Mouse (Mus musculus) gastrocnemius, postnatal 4 days (tissue): ENCODE results near the gene Pde6b. TPM values are rescaled to one million over a fixed set of nuclear protein-coding genes. Genes with fewer than 3 reads are reported as not detected.
A peak's percentile ranks its signal among the peaks of the same experiment; 100 is the strongest.

Experiments
- DNase-seq, 2 experiments: peaks; one replicate each; pipeline ENCODE4 v3.0.0; 2021 to 2022; ENCODE audit warnings: low spot score in 2 of 2, mixed read lengths in 2 of 2
- long read RNA-seq, 2 experiments: library from polyadenylated mRNA; stranded (forward); transcript quantifications; one replicate each; pipeline ENCODE4 v2.0.0; 2021
- total RNA-seq, 2 experiments: library from RNA; stranded (reverse); gene quantifications; 2 replicates each; pipeline ENCODE4 v1.2.3; 2021

Gene Pde6b
- total RNA-seq = not detected
- long read RNA-seq, experiment 1 = 0 reads
- long read RNA-seq, experiment 2 = 0 reads

DNA sequence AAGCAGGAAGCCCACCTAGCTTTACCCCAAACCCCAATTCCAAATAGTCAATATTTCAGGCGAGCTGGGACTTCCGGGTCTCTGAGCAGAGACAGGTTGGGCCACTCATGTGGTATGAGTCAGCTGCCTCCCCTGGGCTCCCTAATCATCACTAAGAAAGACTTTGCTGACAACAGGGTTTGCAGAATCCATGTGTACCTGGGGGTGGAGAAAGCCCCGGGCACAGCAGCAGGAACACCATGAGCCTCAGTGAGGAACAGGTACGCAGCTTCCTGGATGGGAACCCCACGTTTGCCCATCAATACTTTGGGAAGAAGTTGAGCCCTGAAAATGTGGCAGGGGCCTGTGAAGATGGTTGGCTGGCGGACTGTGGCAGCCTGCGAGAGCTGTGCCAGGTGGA, at the start of gene Pde6b:
TSS of gene Pde6b (plus strand) at position 191 of the 400 bp plus-strand sequence.
- DNase-seq = no peak

- DNase-seq = no peak
Observed at GRCm38 (mm10) chr5:108343680-108344170, 44.5 kb upstream of the Pde6b start.

DNA sequence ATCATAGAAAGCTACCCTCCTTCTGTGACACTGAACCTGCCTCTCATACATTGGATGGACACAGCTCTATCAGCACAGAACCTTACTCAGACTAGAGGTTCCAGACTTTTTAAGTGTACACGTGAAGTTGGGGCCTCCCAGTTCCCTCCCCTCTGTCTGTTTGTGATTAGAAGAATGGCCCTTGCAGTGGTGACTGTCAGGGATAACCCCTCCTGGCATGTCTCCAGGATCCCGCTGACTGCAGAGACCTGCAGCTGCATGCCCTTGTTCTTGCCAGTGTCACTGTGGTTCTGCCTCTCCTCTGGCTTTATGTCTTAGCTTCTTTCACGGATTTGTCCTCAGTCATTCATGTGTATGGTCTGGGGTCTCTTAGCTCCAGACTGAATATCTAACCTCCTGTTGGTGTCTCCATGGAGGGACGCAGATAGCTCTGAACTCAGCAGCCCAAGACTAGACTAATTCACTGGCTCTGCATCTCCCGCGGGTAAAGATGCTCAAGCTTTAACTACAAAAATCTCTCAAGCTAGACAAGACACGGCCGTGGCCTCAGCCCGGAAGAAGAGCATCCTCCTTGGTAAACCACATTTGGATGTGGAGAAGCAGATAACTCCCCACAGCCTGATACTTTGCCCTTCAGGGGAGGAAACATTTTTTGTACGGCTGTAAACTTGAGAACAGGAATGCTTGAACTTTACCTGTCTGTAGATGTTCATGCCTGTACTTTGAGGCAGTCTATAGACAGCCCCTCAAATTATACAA, 42.7 kb upstream of the Pde6b start:
- DNase-seq = no peak

GRCm38 (mm10) chr5:108347843-108348242, 40.3 kb upstream of the Pde6b start:
- DNase-seq = no peak

GRCm38 (mm10) chr5:108349511-108350148, 38.6 kb upstream of the Pde6b start:
- DNase-seq = no peak

DNA sequence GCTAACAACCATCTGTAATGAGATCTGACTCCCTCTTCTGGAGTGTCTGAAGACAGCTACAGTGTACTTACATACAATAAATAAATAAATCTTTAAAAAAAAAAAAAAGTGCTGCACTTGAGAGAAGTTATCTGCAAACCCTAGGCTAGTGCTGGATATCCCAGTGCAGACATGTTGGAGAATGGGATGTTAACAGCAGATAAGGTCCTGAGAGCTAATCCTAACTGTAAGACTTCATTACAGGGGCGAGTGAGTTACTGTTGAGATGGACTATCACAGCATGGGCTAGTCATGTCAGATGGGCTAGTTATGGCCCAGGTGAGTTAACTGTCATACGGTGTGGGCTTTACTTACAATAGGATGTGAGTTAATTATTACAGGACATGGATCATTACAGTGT, 34.1 kb upstream of the Pde6b start:
- no peak for DNase-seq

- DNase-seq = no peak
Observed at GRCm38 (mm10) chr5:108357862-108358261, 30.3 kb upstream of the Pde6b start.

DNA sequence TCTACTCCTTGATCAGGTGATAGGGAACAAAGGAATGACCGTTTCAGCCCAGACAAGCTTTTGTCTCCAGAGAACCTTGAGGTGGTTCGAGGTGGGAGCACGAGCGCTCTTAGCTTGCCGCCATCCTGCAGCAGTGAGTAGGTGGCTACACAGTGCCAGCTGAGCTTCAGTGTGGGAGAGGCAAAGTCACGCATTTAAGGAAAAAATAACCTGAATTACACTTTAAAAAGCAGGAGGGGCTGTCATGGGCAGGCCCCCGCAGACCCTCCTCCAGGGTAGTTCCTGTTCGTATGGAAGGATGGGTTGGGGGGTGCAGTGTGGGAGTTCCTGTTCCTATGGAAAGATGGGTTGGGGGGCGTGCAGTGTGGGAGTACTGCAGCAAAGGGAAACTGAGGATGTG, 28.7 kb upstream of the Pde6b start:
- no peak for DNase-seq

GRCm38 (mm10) chr5:108360211-108360610, 28.0 kb upstream of the Pde6b start:
- no peak for DNase-seq

DNA sequence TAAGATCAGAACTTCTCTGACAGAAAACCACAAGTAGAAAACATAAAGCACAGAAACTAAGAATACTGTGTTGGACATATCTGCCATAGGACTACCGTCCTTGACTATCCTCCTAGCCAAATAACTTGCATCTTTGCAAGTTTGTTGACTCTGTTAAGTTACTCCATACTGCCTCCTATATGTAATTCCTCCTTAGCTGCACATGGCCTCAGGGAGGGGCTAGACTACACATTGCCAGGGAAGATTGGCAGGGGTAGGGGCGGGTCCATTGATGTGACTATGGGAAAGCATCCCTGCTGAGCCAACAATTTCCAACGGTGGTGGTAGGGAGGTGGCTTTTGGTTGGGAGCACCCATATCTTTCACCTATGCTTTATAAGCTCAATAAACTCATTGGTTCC, 25.9 kb upstream of the Pde6b start:
- no peak for DNase-seq

- peak in 1 of 2 experiments; percentile 16 for DNase-seq
Observed at GRCm38 (mm10) chr5:108366328-108366983, 21.7 kb upstream of the Pde6b start.

- DNase-seq = peak in 1 of 2 experiments; percentile 34
Observed at GRCm38 (mm10) chr5:108366984-108367841, 21.0 kb upstream of the Pde6b start.

- no peak for DNase-seq
Observed at GRCm38 (mm10) chr5:108367871-108368332, 20.3 kb upstream of the Pde6b start, which contains the start of gene Gm42517. TSS of gene Gm42517 (minus strand) at chr5:108367922.

DNA sequence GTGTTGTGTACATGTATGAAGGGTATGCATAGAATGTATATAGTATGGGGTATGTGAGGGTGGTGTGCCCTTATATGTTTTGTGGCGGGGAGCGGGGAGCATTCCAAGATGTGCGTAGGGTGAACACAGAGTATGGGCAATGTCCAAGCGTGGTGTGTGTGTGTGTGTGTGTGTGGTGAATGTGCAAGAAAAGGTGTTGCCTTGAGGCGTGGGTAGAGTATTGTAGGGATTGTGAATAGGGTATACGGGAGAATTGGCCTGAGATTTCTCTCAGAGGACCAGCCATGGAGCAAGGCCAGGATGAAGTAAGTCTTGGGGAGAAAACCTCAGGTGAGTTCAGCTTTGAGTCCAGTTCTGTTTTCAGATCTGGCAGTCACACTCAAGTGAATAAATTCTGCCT, 19.7 kb upstream of the Pde6b start:
- no peak for DNase-seq

DNA sequence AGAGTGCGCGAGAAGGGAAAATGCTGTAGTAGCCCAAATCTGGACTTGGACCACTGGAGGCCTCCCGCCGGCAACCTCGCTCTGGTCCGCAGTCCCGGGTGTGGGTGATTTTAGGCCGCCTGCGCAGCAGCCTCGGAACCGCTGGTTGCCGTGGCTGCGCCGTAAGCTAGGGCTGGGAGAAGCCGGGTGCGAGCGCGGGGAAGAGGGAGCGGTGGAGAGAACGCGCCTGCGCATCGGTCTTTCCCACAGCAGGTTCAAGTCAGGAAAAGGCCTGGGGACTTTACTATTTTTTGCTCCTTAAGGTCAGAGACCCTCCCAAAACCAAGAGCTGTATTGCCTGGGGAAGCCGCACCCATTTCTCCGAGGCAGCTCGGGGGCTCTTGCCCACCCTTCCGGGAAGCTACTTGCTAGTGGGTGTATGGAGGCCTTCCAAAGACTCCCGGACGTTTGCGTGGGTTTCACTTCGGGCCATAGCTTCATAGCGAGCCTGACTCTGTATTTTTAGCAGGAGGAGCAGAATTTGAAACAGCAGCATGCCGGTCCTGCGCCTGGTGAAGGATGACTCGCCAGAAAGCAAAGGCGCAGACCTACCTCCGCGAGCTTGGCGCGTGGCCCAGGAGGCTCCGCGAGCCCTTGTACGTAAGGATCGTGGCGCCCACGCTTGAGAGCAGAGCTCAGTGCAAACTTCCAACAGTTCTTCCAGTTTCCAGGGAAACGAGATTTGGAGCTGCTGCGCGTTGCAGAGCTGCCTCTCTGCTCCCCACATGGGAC, 19.2 kb upstream of the Pde6b start:
- peak in 1 of 2 experiments; percentile 19 for DNase-seq

DNA sequence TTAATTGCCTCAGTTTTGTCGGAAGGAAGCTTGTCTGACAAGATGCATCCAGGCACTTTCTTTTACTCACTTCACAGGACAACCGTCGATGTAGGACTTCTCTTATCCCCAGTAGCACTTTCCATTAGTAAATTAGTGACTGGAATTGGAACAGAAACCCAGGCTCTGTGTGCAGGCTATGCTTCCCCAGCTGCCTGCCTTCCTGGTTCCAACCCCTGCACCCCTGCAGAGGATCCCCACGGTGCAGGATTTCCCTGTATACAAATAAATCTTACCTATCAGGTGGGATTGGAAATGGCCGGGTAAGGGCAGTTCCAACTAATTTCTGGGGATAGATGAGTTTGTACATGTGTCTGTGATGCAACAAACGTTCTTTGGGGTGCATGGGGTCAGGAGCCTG, 18.2 kb upstream of the Pde6b start:
- no peak for DNase-seq

DNA sequence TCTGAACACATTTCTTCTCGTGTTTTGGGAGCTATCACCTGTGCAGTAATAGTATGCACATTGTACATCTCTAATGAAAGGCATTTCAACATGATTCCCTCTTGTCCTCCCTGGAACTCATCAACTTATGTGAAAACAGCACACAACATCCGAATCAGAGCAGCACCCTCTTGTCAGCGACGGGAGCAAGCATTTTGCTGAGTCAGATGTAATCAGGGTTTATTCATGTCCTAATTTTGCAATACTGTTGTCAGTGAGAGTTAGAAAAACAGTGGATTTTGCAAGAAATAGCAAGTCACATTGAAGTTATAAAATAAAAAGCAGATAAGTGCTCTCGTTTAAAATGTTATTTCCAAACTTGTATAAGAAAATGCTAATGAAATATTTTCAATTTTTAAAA, 14.1 kb upstream of the Pde6b start:
- DNase-seq = no peak

DNA sequence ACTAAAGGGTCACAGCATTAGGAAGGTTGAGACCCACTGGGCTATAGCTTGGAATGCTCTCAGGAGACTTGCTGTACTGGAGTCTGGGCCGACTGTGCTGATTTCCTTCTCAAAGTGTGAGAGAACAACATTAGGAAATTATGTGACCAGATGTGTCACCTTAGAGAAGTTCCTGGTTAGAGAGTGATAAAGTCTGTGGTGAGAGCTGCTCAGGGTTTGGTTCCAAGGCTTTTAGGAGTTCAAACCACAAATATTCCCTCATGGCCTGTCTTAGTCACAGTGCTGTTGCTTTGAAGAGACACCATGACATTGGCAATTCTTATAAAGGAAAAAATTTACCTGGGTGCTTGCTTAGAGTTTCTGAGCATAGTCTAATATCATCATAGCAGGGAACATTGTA, 12.1 kb upstream of the Pde6b start:
- no peak for DNase-seq

GRCm38 (mm10) chr5:108378346-108378745, 9.8 kb upstream of the Pde6b start:
- no peak for DNase-seq

DNA sequence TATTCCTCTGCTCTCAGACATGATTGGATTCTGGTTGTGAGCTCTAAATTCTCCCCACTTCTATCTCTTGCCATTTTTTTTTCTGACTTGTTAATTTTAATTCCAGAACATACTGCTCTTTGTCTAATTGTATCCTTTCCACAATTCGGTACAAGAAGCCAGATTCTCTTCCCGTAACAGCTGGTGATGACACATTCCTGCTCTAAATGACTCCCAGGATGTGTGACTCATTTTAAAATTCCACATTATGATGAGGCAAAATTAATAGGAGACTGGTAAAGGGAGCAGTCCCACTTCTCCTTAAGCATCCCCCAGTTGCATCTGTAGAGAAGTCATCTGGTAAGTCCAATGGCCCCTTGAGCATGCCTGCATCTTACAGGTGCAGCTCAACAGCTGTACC, 2.6 kb upstream of the Pde6b start:
- no peak for DNase-seq
